Mouse (Mus musculus): Measurements from ENCODE around the gene Pnmal1. TPM values are rescaled to one million over a fixed set of nuclear protein-coding genes. Genes with fewer than 3 reads are reported as not detected.

The Pnmal1 gene
- 0.04 and 0.45 TPM in 2 replicates for polyA plus RNA-seq (2014; fragmentation: Nextera tagmentation; extraction: Ambion mirVana)

GRCm38 (mm10) chr7:16959539-16960187, at the start of gene Pnmal1:
TSS of gene Pnmal1 (plus strand) at chr7:16959679.
- H3K4me2 ChIP-seq (ENCODE audit: low read length): 0 out of 2 replicates have a peak within 1 kb of the TSS, but pooled peaks have one; percentile 11

GRCm38 (mm10) chr7:16909909-16910308, 49.6 kb upstream of the Pnmal1 start:
- H3K9ac ChIP-seq (ENCODE audit: low read length): no peak overlapping the region
- 39% methylated on average over 10 of the region's 10 CpGs for WGBS
- peaks cover 30 to 43% of the 10 kb centered on the region in 2 experiments for H3K4me1 ChIP-seq (ENCODE audit: control insufficient read depth in 2 of 2, insufficient read depth in 2 of 2, low read length in 2 of 2)
- peaks cover 20% of the 10 kb centered on the region for H3K27me3 ChIP-seq (ENCODE audit: control insufficient read depth, insufficient read depth, low read length)
- H3K36me3 ChIP-seq (ENCODE audit: control insufficient read depth, insufficient read depth, low read length): peaks cover 8% of the 10 kb centered on the region
- H3K27ac ChIP-seq (replicated peaks in 1 of 2; ENCODE audit: control insufficient read depth in 1 of 2, insufficient read depth in 1 of 2, low read depth in 2 of 2, low read length in 2 of 2): no peak overlapping the region
- H3K4me2 ChIP-seq (ENCODE audit: low read length): no peak overlapping the region
- H3K9me3 ChIP-seq (ENCODE audit: control insufficient read depth, low read length): no peaks in the 10 kb centered on the region
- H3K4me3 ChIP-seq (ENCODE audit: control insufficient read depth in 1 of 2, insufficient read depth in 1 of 2, low read depth in 1 of 2, low read length in 2 of 2): no peak overlapping the region
- ATAC-seq (ENCODE audit: insufficient number of reproducible peaks, insufficient read depth, low FRiP score, low read depth): no peak

More at GRCm38 (mm10) chr7:16959539-16960187, at the start of gene Pnmal1:
- Histone ChIP-seq H3K4me3 (ENCODE audit: control insufficient read depth in 1 of 2, insufficient read depth in 1 of 2, low read depth in 1 of 2, low read length in 2 of 2) (no peak within 1 kb of the TSS), H3K27ac (replicated peaks in 1 of 2; ENCODE audit: control insufficient read depth in 1 of 2, insufficient read depth in 1 of 2, low read depth in 2 of 2, low read length in 2 of 2) (no peak within 1 kb of the TSS), H3K4me1 (ENCODE audit: control insufficient read depth in 2 of 2, insufficient read depth in 2 of 2, low read length in 2 of 2) (no peaks in the 10 kb centered on the region), H3K9ac (ENCODE audit: low read length) (no peak within 1 kb of the TSS), H3K36me3 (ENCODE audit: control insufficient read depth, insufficient read depth, low read length) (no peaks in the 10 kb centered on the region), H3K27me3 (ENCODE audit: control insufficient read depth, insufficient read depth, low read length) (no peaks in the 10 kb centered on the region), H3K9me3 (ENCODE audit: control insufficient read depth, low read length) (no peaks in the 10 kb centered on the region)
- 34% methylated on average over 17 of the region's 17 CpGs for WGBS
- no peak for ATAC-seq (ENCODE audit: insufficient number of reproducible peaks, insufficient read depth, low FRiP score, low read depth)

- Histone ChIP-seq H3K9me3 (ENCODE audit: control insufficient read depth, low read length) (no peaks in the 10 kb centered on the region), H3K27me3 (ENCODE audit: control insufficient read depth, insufficient read depth, low read length) (peaks cover 19% of the 10 kb centered on the region), H3K9ac (ENCODE audit: low read length) (no peak overlapping the region), H3K27ac (replicated peaks in 1 of 2; ENCODE audit: control insufficient read depth in 1 of 2, insufficient read depth in 1 of 2, low read depth in 2 of 2, low read length in 2 of 2) (no peak overlapping the region), H3K4me1 (ENCODE audit: control insufficient read depth in 2 of 2, insufficient read depth in 2 of 2, low read length in 2 of 2) (peaks cover 24 to 40% of the 10 kb centered on the region in 2 experiments), H3K4me3 (ENCODE audit: control insufficient read depth in 1 of 2, insufficient read depth in 1 of 2, low read depth in 1 of 2, low read length in 2 of 2) (no peak overlapping the region), H3K4me2 (ENCODE audit: low read length) (no peak overlapping the region), H3K36me3 (ENCODE audit: control insufficient read depth, insufficient read depth, low read length) (peaks cover 28% of the 10 kb centered on the region)
- no peak for ATAC-seq (ENCODE audit: insufficient number of reproducible peaks, insufficient read depth, low FRiP score, low read depth)
- 81% methylated on average over 3 of the region's 3 CpGs for WGBS
Observed at GRCm38 (mm10) chr7:16911904-16912303, 47.6 kb upstream of the Pnmal1 start.

- H3K4me1 ChIP-seq (ENCODE audit: control insufficient read depth in 2 of 2, insufficient read depth in 2 of 2, low read length in 2 of 2): peaks cover 25 to 39% of the 10 kb centered on the region in 2 experiments
- peaks cover 33% of the 10 kb centered on the region for H3K36me3 ChIP-seq (ENCODE audit: control insufficient read depth, insufficient read depth, low read length)
- no peak overlapping the region for H3K4me3 ChIP-seq (ENCODE audit: control insufficient read depth in 1 of 2, insufficient read depth in 1 of 2, low read depth in 1 of 2, low read length in 2 of 2)
- no peak overlapping the region for H3K9ac ChIP-seq (ENCODE audit: low read length)
- no peak overlapping the region for H3K27ac ChIP-seq (replicated peaks in 1 of 2; ENCODE audit: control insufficient read depth in 1 of 2, insufficient read depth in 1 of 2, low read depth in 2 of 2, low read length in 2 of 2)
- H3K27me3 ChIP-seq (ENCODE audit: control insufficient read depth, insufficient read depth, low read length): peaks cover 16% of the 10 kb centered on the region
- ATAC-seq (ENCODE audit: insufficient number of reproducible peaks, insufficient read depth, low FRiP score, low read depth): no peak
- 78% methylated on average over 6 of the region's 6 CpGs for whole genome bisulfite sequencing
- no peak overlapping the region for H3K4me2 ChIP-seq (ENCODE audit: low read length)
- no peaks in the 10 kb centered on the region for H3K9me3 ChIP-seq (ENCODE audit: control insufficient read depth, low read length)
Observed at GRCm38 (mm10) chr7:16912360-16912759, 47.1 kb upstream of the Pnmal1 start.

GRCm38 (mm10) chr7:16913806-16914452, 45.5 kb upstream of the Pnmal1 start:
- peaks cover 10% of the 10 kb centered on the region for H3K27me3 ChIP-seq (ENCODE audit: control insufficient read depth, insufficient read depth, low read length)
- 34% methylated on average over 10 of the region's 10 CpGs for WGBS

GRCm38 (mm10) chr7:16914453-16915343, 44.8 kb upstream of the Pnmal1 start:
- H3K36me3 ChIP-seq (ENCODE audit: control insufficient read depth, insufficient read depth, low read length): peaks cover 56% of the 10 kb centered on the region
- H3K4me2 ChIP-seq (ENCODE audit: low read length): no peak overlapping the region
- no peak overlapping the region for H3K4me3 ChIP-seq (ENCODE audit: control insufficient read depth in 1 of 2, insufficient read depth in 1 of 2, low read depth in 1 of 2, low read length in 2 of 2)
- no peaks in the 10 kb centered on the region for H3K9me3 ChIP-seq (ENCODE audit: control insufficient read depth, low read length)
- H3K4me1 ChIP-seq (ENCODE audit: control insufficient read depth in 2 of 2, insufficient read depth in 2 of 2, low read length in 2 of 2): peaks cover 5 to 21% of the 10 kb centered on the region in 2 experiments; a peak in 3 of 4 replicates
- 83% methylated on average over 18 of the region's 18 CpGs for WGBS
- H3K9ac ChIP-seq (ENCODE audit: low read length): no peak overlapping the region
- no peak overlapping the region for H3K27ac ChIP-seq (replicated peaks in 1 of 2; ENCODE audit: control insufficient read depth in 1 of 2, insufficient read depth in 1 of 2, low read depth in 2 of 2, low read length in 2 of 2)
- H3K27me3 ChIP-seq (ENCODE audit: control insufficient read depth, insufficient read depth, low read length): peaks cover 2% of the 10 kb centered on the region; the same call in 1 of the 2 replicates
- ATAC-seq (ENCODE audit: insufficient number of reproducible peaks, insufficient read depth, low FRiP score, low read depth): no peak

More at GRCm38 (mm10) chr7:16913806-16914452, 45.5 kb upstream of the Pnmal1 start:
- peaks cover 9 to 23% of the 10 kb centered on the region in 2 experiments; a peak in 3 of 4 replicates for H3K4me1 ChIP-seq (ENCODE audit: control insufficient read depth in 2 of 2, insufficient read depth in 2 of 2, low read length in 2 of 2)
- no peak overlapping the region for H3K9ac ChIP-seq (ENCODE audit: low read length)
- ATAC-seq (ENCODE audit: insufficient number of reproducible peaks, insufficient read depth, low FRiP score, low read depth): peak; percentile 28; the same call in 1 of the 2 replicates
- H3K9me3 ChIP-seq (ENCODE audit: control insufficient read depth, low read length): no peaks in the 10 kb centered on the region
- H3K27ac ChIP-seq (replicated peaks in 1 of 2; ENCODE audit: control insufficient read depth in 1 of 2, insufficient read depth in 1 of 2, low read depth in 2 of 2, low read length in 2 of 2): no peak overlapping the region
- H3K36me3 ChIP-seq (ENCODE audit: control insufficient read depth, insufficient read depth, low read length): peaks cover 48% of the 10 kb centered on the region
- H3K4me3 ChIP-seq (ENCODE audit: control insufficient read depth in 1 of 2, insufficient read depth in 1 of 2, low read depth in 1 of 2, low read length in 2 of 2): no peak overlapping the region
- H3K4me2 ChIP-seq (ENCODE audit: low read length): no peak overlapping the region

All from heart, embryonic 14.5 days (tissue).